Mouse (Mus musculus) forebrain, embryonic 16.5 days (tissue): ENCODE measurements at regions not wholly inside any gene's neighbourhood (a gene's known extent, or its start where the extent isn't known, plus 50 kb on each side); places are given as distances from the start of the nearest gene placed in this dataset.

Source experiments
- ATAC-seq: fragments of 200-750 bp; cut with Nextera tagmentation; 2 replicates; pipeline ENCODE4 v1.8.0; 2017; ENCODE audit warnings: mild to moderate bottlenecking, moderate library complexity
- H3K27ac ChIP-seq: fragments of 300-500 bp; sonication (generic); 2 replicates; pipeline ENCODE4 v1.5.1; 2014; ENCODE audit warnings: low read length, control low read depth
- H3K27me3 ChIP-seq: fragments of 300-500 bp; sonication (generic); replicated peaks from 2 replicates; pipeline ENCODE4 v1.6.1; 2014; ENCODE audit warnings: low read length; ENCODE audit not compliant: control insufficient read depth, insufficient read depth
- H3K36me3 ChIP-seq: fragments of 300-500 bp; sonication (generic); 2 replicates; pipeline ENCODE4 v1.6.1; 2014; ENCODE audit not compliant: control insufficient read depth, insufficient read depth
- H3K4me1 ChIP-seq: fragments of 300-500 bp; sonication (generic); replicated peaks from 2 replicates; pipeline ENCODE4 v1.6.1; 2014; ENCODE audit warnings: low read length; ENCODE audit not compliant: control insufficient read depth, insufficient read depth
- H3K4me2 ChIP-seq: fragments of 300-500 bp; sonication (generic); 2 replicates; pipeline ENCODE4 v1.6.1; 2014; ENCODE audit warnings: mild to moderate bottlenecking, low read length, control low read depth
- H3K4me3 ChIP-seq: fragments of 300-500 bp; sonication (generic); replicated peaks from 2 replicates; pipeline ENCODE4 v1.5.1; 2014; ENCODE audit warnings: mild to moderate bottlenecking, low read length, control low read depth
- H3K9ac ChIP-seq: fragments of 300-500 bp; sonication (generic); replicated peaks from 2 replicates; pipeline ENCODE4 v1.6.1; 2014; ENCODE audit warnings: low read depth, low read length, control low read depth
- H3K9me3 ChIP-seq: fragments of 300-500 bp; sonication (generic); 2 replicates; pipeline ENCODE4 v1.6.1; 2016; ENCODE audit warnings: low read length; ENCODE audit not compliant: control insufficient read depth
- WGBS: fragments of 180-500 bp; shearing (Covaris S2); extraction: QIAGEN DNeasy Blood & Tissue Kit; methylation state at CpG from one replicate; pipeline ENCODE4 v1.1.7; 2014; 5-methylcytosine and 5-hydroxymethylcytosine counted together

DNA sequence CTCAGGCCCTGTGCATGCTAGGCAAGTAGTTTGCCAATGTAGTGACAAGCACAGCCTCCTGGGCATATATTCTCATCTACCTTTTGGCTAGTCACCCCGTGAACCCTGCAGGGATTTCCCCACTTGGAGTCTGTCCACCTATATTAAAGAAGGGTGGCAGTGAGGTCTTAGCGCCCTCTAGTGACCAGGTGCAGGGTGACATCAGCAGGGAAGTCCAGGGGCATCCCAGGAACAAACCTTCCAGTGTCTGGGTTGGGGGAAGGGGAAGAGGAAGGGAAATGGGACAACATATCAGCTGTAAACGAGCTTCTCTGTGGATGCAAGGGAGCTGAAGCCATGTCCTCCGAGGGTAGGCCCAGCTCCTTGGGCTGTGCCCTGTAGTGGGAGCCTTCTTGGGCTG lies 245.7 kb upstream of the Mocs1 start:
- no peak overlapping the region for H3K4me3 ChIP-seq
- H3K4me1 ChIP-seq = peaks cover 17% of the 10 kb centered on the region
- no peaks in the 10 kb centered on the region for H3K9me3 ChIP-seq
- ATAC-seq = no peak
- 3% methylated on average over 4 of the region's 4 CpGs for WGBS
- no peaks in the 10 kb centered on the region for H3K36me3 ChIP-seq
- H3K27me3 ChIP-seq = no peaks in the 10 kb centered on the region
- H3K4me2 ChIP-seq = no peak overlapping the region
- H3K27ac ChIP-seq = no peak overlapping the region
- no peak overlapping the region for H3K9ac ChIP-seq

DNA sequence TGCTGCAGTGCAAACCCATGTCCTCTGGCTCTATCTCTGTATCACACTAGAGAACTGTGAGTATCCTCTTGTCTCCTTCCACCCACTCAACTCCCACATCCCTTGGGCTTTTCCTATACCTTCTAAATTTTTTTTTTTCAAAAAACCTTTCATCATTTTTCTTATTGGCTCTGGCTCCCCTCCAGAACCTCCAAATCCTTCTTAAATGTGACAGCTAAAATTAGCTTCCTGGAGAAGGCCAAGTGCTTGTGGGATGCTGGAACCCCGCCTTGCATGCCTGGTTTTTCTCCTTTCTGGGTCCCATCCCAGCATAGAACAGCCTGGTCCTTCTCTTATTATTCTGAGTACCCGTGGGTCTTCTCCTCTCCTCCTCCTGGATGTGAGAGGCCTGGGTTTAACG lies 244.2 kb upstream of the Mocs1 start:
- WGBS = 60% methylated on average over 3 of the region's 3 CpGs
- H3K9ac ChIP-seq = no peak overlapping the region
- H3K27me3 ChIP-seq = no peaks in the 10 kb centered on the region
- no peak overlapping the region for H3K4me2 ChIP-seq
- H3K9me3 ChIP-seq = no peaks in the 10 kb centered on the region
- no peak overlapping the region for H3K27ac ChIP-seq
- ATAC-seq = no peak
- no peaks in the 10 kb centered on the region for H3K36me3 ChIP-seq
- H3K4me1 ChIP-seq = peaks cover 11% of the 10 kb centered on the region; the same call in 1 of the 2 replicates
- no peak overlapping the region for H3K4me3 ChIP-seq

DNA sequence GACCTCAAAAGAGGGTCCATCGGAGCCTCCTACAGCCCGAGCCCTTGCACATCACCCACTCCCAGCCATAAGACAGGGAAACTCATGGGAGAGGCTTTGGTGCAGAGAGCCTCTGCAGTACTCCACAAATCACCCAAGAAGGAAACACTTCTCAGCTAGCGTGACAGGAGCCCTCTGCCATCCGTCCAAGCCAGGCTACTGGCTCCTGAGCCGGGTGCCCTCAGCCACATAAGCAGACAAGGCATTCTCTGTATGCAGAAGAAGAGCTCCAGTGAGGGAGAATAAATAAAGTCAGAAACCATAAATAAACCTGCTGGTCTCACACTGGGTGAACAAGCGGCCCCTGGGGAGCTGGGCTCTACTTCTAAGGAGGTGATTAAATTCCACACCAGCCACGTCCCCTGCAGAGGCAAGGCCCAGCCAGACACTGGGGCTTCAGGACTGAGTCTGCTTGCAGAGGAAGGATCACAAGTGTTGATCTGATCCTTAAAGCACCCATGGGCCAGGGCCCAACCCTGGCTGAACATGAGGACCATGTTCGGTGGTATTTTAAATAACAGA lies 243.0 kb upstream of the Mocs1 start:
- Histone ChIP-seq H3K9me3 (no peaks in the 10 kb centered on the region), H3K4me2 (no peak overlapping the region), H3K27ac (no peak overlapping the region), H3K9ac (no peak overlapping the region), H3K36me3 (no peaks in the 10 kb centered on the region), H3K27me3 (no peaks in the 10 kb centered on the region), H3K4me1 (peaks cover 5% of the 10 kb centered on the region), H3K4me3 (no peak overlapping the region)
- 56% methylated on average over 8 of the region's 8 CpGs for WGBS
- no peak for ATAC-seq

DNA sequence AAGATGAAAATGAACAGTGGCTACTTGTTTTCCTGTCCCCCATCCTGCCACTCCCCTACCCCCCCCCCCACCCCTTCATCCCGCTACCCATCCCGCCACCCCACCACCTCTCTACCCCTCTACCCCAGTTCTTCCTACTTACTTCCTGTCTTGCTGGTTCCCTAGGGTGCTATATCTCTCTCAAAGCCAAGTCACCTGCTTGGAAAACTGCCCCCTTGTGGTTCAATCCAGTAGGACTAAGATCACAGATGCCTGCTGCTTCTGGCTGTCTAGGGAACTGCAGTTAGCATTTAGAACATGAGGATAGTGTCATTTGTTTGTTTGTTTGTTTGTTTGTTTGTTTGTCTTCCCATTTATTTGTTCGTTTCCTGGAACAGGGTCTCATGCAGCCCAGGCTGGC lies 238.4 kb upstream of the Mocs1 start:
- 0 out of 2 replicates have a peak, but pooled peaks have one; percentile 39 for ATAC-seq
- no peak overlapping the region for H3K9ac ChIP-seq
- 45% methylated on average over 3 of the region's 3 CpGs for WGBS
- no peaks in the 10 kb centered on the region for H3K27me3 ChIP-seq
- H3K27ac ChIP-seq = no peak overlapping the region; the same call in 1 of the 2 replicates
- H3K4me2 ChIP-seq = no peak overlapping the region
- H3K9me3 ChIP-seq = no peaks in the 10 kb centered on the region
- H3K4me1 ChIP-seq = peaks cover 6% of the 10 kb centered on the region; the same call in 1 of the 2 replicates
- no peaks in the 10 kb centered on the region for H3K36me3 ChIP-seq
- H3K4me3 ChIP-seq = no peak overlapping the region

DNA sequence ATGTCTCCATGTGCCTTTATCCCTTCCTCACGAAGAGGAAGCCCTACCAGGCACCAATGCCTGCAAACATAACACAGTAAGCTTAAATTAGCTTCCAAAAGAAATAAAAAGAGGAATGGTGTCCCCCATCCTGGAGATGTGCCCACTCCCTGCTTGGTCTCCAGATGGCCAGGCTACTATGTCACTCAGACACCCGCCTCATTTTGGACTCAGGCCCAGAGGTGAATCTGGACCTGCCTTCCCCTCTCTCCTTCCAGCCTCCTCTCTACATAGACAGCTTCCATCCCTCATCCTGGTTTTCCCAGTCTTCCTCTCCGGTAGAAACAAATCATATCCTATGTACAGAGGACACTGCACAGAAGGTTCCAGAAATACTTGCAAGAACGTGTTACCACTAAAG lies 237.8 kb upstream of the Mocs1 start:
- peaks cover 6% of the 10 kb centered on the region; the same call in 1 of the 2 replicates for H3K4me1 ChIP-seq
- H3K4me3 ChIP-seq = no peak overlapping the region
- ATAC-seq = peak; percentile 47; the same call in 1 of the 2 replicates
- no peaks in the 10 kb centered on the region for H3K36me3 ChIP-seq
- H3K27ac ChIP-seq = peak overlapping the region; percentile 23; the same call in 1 of the 2 replicates
- WGBS = 48% methylated on average over 4 of the region's 4 CpGs
- H3K9ac ChIP-seq = no peak overlapping the region
- no peaks in the 10 kb centered on the region for H3K9me3 ChIP-seq
- no peaks in the 10 kb centered on the region for H3K27me3 ChIP-seq
- H3K4me2 ChIP-seq = no peak overlapping the region

DNA sequence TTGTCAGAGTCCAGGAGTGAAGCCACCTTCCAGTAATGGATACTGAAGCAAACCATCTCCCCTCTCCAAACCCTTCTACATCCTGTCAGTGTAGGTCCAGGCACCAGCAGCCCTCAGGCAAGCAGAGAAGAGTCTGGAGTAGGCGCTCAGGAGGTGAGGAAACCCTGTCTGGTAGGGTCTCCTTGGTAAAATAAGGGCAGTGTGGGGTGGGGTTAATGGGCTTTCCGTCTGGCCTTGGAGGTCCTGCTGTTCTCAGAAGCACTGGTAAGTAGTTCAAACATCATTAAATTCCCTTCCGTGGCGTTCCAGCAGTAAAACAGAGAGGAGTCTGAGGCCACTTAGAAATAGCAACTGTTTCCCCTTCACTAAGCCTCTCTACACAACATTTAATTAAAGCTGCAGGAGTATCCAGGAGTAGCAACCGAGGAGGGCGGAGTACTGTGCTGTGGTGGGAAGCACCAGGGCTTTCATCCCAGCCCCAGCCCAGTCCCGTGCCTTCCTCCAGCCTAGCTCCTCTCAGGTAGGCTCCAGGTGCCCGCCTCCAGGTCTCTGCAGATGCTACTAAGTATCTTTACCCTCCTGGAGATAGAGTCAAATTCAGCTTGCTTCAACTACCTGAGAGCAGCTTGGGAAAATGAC lies 232.0 kb upstream of the Mocs1 start:
- Histone ChIP-seq H3K9me3 (peaks cover 6% of the 10 kb centered on the region; the same call in 1 of the 2 replicates), H3K4me1 (no peaks in the 10 kb centered on the region), H3K4me3 (no peak overlapping the region), H3K27me3 (no peaks in the 10 kb centered on the region), H3K36me3 (no peaks in the 10 kb centered on the region), H3K9ac (no peak overlapping the region), H3K27ac (no peak overlapping the region), H3K4me2 (no peak overlapping the region)
- WGBS = 66% methylated on average over 8 of the region's 8 CpGs
- ATAC-seq = no peak

DNA sequence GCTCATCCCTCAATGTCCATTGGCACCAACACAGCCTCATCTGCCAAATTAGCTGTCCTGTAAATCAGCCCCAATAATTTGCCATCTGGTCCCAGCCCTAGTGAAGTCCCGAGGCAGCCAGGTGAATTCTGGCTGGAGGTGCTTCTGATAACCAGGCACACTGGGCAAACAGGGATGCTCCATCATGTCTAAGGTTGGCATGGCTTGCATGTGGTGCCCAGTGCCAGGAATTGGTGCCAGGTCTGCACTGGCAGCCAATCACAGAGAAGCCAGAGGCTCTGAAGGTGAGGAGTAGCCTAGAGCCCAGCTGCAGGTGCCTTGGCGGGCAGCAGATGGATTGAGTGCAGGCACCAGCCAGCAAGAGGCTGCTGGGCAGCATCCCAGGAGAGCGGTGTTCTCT lies 226.7 kb upstream of the Mocs1 start:
- Histone ChIP-seq H3K4me2 (no peak overlapping the region), H3K9ac (no peak overlapping the region), H3K27me3 (no peaks in the 10 kb centered on the region), H3K27ac (no peak overlapping the region), H3K36me3 (no peaks in the 10 kb centered on the region), H3K4me1 (0 out of 2 replicates have a peak, but pooled peaks cover 5% of the 10 kb centered on the region), H3K4me3 (no peak overlapping the region), H3K9me3 (peaks cover 6% of the 10 kb centered on the region; the same call in 1 of the 2 replicates)
- WGBS = 71% methylated on average over 3 of the region's 3 CpGs
- no peak for ATAC-seq

DNA sequence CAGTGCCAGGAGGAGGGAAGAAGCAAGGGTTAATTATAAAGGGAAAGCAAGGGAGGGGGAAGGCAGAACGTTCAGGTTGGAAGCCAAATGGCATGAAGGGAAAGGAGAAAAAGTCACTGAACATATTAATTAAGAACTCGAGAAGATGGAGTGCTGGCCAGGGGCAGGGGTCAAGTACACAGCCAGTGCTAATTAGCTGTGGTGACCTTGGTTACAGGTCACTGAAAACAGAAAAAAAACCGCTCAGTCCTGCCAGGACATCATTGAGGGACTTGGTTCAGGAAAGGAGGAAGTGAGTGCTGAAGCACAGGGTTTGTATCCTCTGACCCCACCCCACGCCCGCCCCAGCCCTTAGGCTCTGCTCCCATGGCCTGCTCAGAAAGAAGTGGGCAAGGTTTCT lies 223.1 kb upstream of the Mocs1 start:
- Histone ChIP-seq H3K36me3 (no peaks in the 10 kb centered on the region), H3K9ac (no peak overlapping the region), H3K27me3 (no peaks in the 10 kb centered on the region), H3K4me1 (0 out of 2 replicates have a peak, but pooled peaks cover 5% of the 10 kb centered on the region), H3K4me3 (no peak overlapping the region), H3K9me3 (peaks cover 3% of the 10 kb centered on the region; the same call in 1 of the 2 replicates), H3K4me2 (no peak overlapping the region), H3K27ac (no peak overlapping the region)
- 19% methylated on average over 5 of the region's 5 CpGs for WGBS
- ATAC-seq = no peak

DNA sequence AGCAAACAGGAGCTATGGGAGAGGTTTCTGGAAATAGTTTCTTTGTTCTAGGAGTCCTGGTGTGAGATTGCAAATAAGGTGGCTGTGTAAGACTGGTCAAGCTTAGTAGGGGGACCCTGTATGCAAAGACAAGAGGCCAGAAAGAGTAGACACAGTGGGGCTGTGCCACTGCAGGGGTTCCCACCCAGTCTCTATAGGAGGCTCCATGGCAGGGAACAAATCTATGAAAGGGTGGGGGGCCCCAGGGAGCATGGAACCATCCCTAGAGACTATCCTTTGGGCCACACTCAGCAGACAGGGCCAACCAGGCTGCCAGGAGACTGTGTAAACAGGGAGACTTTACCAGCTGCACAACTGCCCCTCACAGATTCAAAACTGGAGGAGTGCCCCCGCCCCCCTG lies 222.6 kb upstream of the Mocs1 start:
- no peak for ATAC-seq
- no peak overlapping the region for H3K27ac ChIP-seq
- H3K4me1 ChIP-seq = 0 out of 2 replicates have a peak, but pooled peaks cover 5% of the 10 kb centered on the region

More for the DNA sequence above, 222.6 kb upstream of the Mocs1 start:
- Histone ChIP-seq H3K9ac (peak overlapping the region; percentile 2; the same call in 1 of the 2 replicates), H3K27me3 (no peaks in the 10 kb centered on the region), H3K4me3 (no peak overlapping the region), H3K36me3 (no peaks in the 10 kb centered on the region), H3K4me2 (no peak overlapping the region), H3K9me3 (no peaks in the 10 kb centered on the region)
- 53% methylated on average over 1 of the region's 1 CpGs for WGBS
